Mouse (Mus musculus) MEL (cell line): ENCODE measurements around the gene Mycn. TPM values are rescaled to one million over a fixed set of nuclear protein-coding genes. Genes with fewer than 3 reads are reported as not detected.

Experiments
- DNase-seq: peaks from one replicate; pipeline ENCODE4 v3.0.0; 2011; ENCODE audit warnings: low read depth, low spot score
- H3K27ac ChIP-seq: 2 replicates; pipeline ENCODE4 v1.5.1; 2012; ENCODE audit warnings: low read depth, mild to moderate bottlenecking, control low read depth, low read length, moderate library complexity; ENCODE audit not compliant: control insufficient read depth
- H3K27me3 ChIP-seq, 2 experiments: fragments of 150-350 bp in 1 of 2; sonication (generic) in 1 of 2; 2 replicates each; pipeline ENCODE4 v1.6.1; 2012; ENCODE audit warnings: low read length in 2 of 2, mild to moderate bottlenecking in 2 of 2, improper control_type of control experiment in 1 of 2, moderate library complexity in 1 of 2; ENCODE audit not compliant: insufficient read depth in 2 of 2, control insufficient read depth in 1 of 2
- H3K36me3 ChIP-seq, 2 experiments: 2 replicates each; pipeline ENCODE4 v1.6.1; 2012 to 2014; ENCODE audit warnings: low read length in 2 of 2, improper control_type of control experiment in 1 of 2, inconsistent platforms in 1 of 2, mild to moderate bottlenecking in 1 of 2; ENCODE audit not compliant: insufficient read depth in 2 of 2, control insufficient read depth in 1 of 2
- H3K4me1 ChIP-seq, 2 experiments: fragments of 150-350 bp in 1 of 2; sonication (generic) in 1 of 2; 2 replicates each; pipeline ENCODE4 v1.6.1; 2012; ENCODE audit warnings: low read length in 2 of 2, improper control_type of control experiment in 1 of 2, mild to moderate bottlenecking in 1 of 2; ENCODE audit not compliant: insufficient read depth in 2 of 2, control insufficient read depth in 1 of 2
- H3K4me3 ChIP-seq, 2 experiments: fragments of 150-350 bp in 1 of 2; sonication (generic) in 1 of 2; 2 replicates each; pipeline ENCODE4 v1.5.1; 2012; ENCODE audit warnings: low read depth in 2 of 2, low read length in 2 of 2, mild to moderate bottlenecking in 2 of 2, moderate library complexity in 2 of 2, control low read depth in 1 of 2, improper control_type of control experiment in 1 of 2; ENCODE audit not compliant: control insufficient read depth in 1 of 2, insufficient read depth in 1 of 2
- H3K79me2 ChIP-seq: 2 replicates; pipeline ENCODE4 v1.6.1; 2012; ENCODE audit warnings: mild to moderate bottlenecking, low read length, moderate library complexity; ENCODE audit not compliant: control insufficient read depth, poor library complexity, insufficient read depth
- H3K9ac ChIP-seq: 2 replicates; pipeline ENCODE4 v1.6.1; 2012; ENCODE audit warnings: low read depth, mild to moderate bottlenecking, control low read depth, low read length, moderate library complexity; ENCODE audit not compliant: control insufficient read depth, poor library complexity, severe bottlenecking
- H3K9me3 ChIP-seq: fragments of 150-350 bp; sonication (generic); replicated peaks from 2 replicates; pipeline ENCODE4 v1.6.1; 2012; ENCODE audit warnings: mild to moderate bottlenecking, low read length, improper control_type of control experiment, moderate library complexity; ENCODE audit not compliant: insufficient read depth
- CHD2 ChIP-seq: IDR thresholded peaks from 2 replicates; pipeline ENCODE4 v1.6.1; 2011; ENCODE audit warnings: low read length, improper control_type of control experiment
- E2F4 ChIP-seq: IDR thresholded peaks from 2 replicates; pipeline ENCODE4 v1.6.1; 2011; ENCODE audit warnings: low read depth, low read length, improper control_type of control experiment, borderline replicate concordance
- GATA1 ChIP-seq: IDR thresholded peaks from 2 replicates; pipeline ENCODE4 v1.6.1; 2011; ENCODE audit warnings: low read depth, low read length, improper control_type of control experiment
- JUND ChIP-seq: IDR thresholded peaks from 2 replicates; pipeline ENCODE4 v1.6.1; 2011; ENCODE audit warnings: low read depth, mild to moderate bottlenecking, improper control_type of control experiment, low read length
- KAT2A ChIP-seq: conservative IDR thresholded peaks from 2 replicates; pipeline ENCODE4 v1.6.1; 2012; ENCODE audit warnings: low read depth, low read length, improper control_type of control experiment, inconsistent platforms
- MAFK ChIP-seq: IDR thresholded peaks from 2 replicates; pipeline ENCODE4 v1.6.1; 2011; ENCODE audit warnings: low read depth, mild to moderate bottlenecking, low read length, improper control_type of control experiment, borderline replicate concordance
- MAX ChIP-seq: IDR thresholded peaks from 2 replicates; pipeline ENCODE4 v1.6.1; 2011; ENCODE audit warnings: low read length, improper control_type of control experiment
- MAZ ChIP-seq: IDR thresholded peaks from 2 replicates; pipeline ENCODE4 v1.6.1; 2012; ENCODE audit warnings: low read depth, mild to moderate bottlenecking, inconsistent platforms, low read length, improper control_type of control experiment
- MXI1 ChIP-seq: IDR thresholded peaks from 2 replicates; pipeline ENCODE4 v1.6.1; 2011; ENCODE audit warnings: mild to moderate bottlenecking, low read depth, low read length, improper control_type of control experiment
- MYC ChIP-seq: IDR thresholded peaks from 2 replicates; pipeline ENCODE4 v1.6.1; 2011; ENCODE audit warnings: low read depth, mild to moderate bottlenecking, low read length, improper control_type of control experiment, moderate library complexity
- NRF1 ChIP-seq: IDR thresholded peaks from 2 replicates; pipeline ENCODE4 v1.6.1; 2014; ENCODE audit warnings: low read depth, mild to moderate bottlenecking, inconsistent platforms, low read length, improper control_type of control experiment, moderate library complexity; ENCODE audit not compliant: poor library complexity, insufficient read depth, severe bottlenecking
- POLR2A ChIP-seq, 2 experiments: IDR thresholded peaks; 2 replicates each; pipeline ENCODE4 v1.6.1; 2011 to 2012; ENCODE audit warnings: low read length in 2 of 2, mild to moderate bottlenecking in 2 of 2, control low read depth in 1 of 2, improper control_type of control experiment in 1 of 2, low read depth in 1 of 2, moderate library complexity in 1 of 2; ENCODE audit not compliant: control insufficient read depth in 1 of 2, insufficient read depth in 1 of 2, poor library complexity in 1 of 2
- POLR2AphosphoS2 ChIP-seq: IDR thresholded peaks from 2 replicates; pipeline ENCODE4 v1.6.1; 2011; ENCODE audit warnings: low read length, improper control_type of control experiment
- POLR2AphosphoS5 ChIP-seq: IDR thresholded peaks from 2 replicates; pipeline ENCODE4 v1.6.1; 2012; ENCODE audit warnings: low read depth, borderline replicate concordance, mild to moderate bottlenecking, inconsistent platforms, low read length, moderate library complexity, mixed read lengths
- SIN3A ChIP-seq: IDR thresholded peaks from 2 replicates; pipeline ENCODE4 v1.6.1; 2012; ENCODE audit warnings: low read length, improper control_type of control experiment, inconsistent platforms
- SMC3 ChIP-seq: IDR thresholded peaks from 2 replicates; pipeline ENCODE4 v1.6.1; 2011; ENCODE audit warnings: low read depth, low read length, improper control_type of control experiment
- TAL1 ChIP-seq: IDR thresholded peaks from 2 replicates; pipeline ENCODE4 v1.6.1; 2012; ENCODE audit warnings: mild to moderate bottlenecking, inconsistent platforms, low read length, moderate library complexity, mixed read lengths
- TCF12 ChIP-seq: IDR thresholded peaks from 2 replicates; pipeline ENCODE4 v1.6.1; 2014; ENCODE audit warnings: low read depth, mild to moderate bottlenecking, inconsistent platforms, low read length, improper control_type of control experiment, moderate library complexity
- UBTF ChIP-seq: IDR thresholded peaks from 2 replicates; pipeline ENCODE4 v1.6.1; 2012; ENCODE audit warnings: low read depth, mild to moderate bottlenecking, inconsistent platforms, low read length, improper control_type of control experiment, moderate library complexity, borderline replicate concordance; ENCODE audit not compliant: insufficient read depth
- USF1 ChIP-seq: IDR thresholded peaks from 2 replicates; pipeline ENCODE4 v1.6.1; 2014; ENCODE audit warnings: low read depth, mild to moderate bottlenecking, inconsistent platforms, low read length, improper control_type of control experiment, moderate library complexity
- ZC3H11A ChIP-seq: IDR thresholded peaks from 2 replicates; pipeline ENCODE4 v1.6.1; 2012; ENCODE audit warnings: low read depth, mild to moderate bottlenecking, inconsistent platforms, low read length, improper control_type of control experiment
- ZKSCAN1 ChIP-seq: IDR thresholded peaks from 2 replicates; pipeline ENCODE4 v1.6.1; 2012; ENCODE audit warnings: low read depth, mild to moderate bottlenecking, inconsistent platforms, low read length, improper control_type of control experiment, moderate library complexity
- polyA plus RNA-seq, 2 experiments: library from polyadenylated mRNA; stranded (reverse) in 1 of 2; unstranded in 1 of 2; fragments of >175 nt in 1 of 2; fragments of >200 nt in 1 of 2; gene quantifications; 2 replicates each; pipeline versions ENCODE4 v1.2.1 to v1.2.4; 2012; ENCODE audit warnings: low replicate concordance in 2 of 2, low read depth in 1 of 2; ENCODE audit not compliant: insufficient read length in 2 of 2, insufficient read depth in 1 of 2, missing spikeins in 1 of 2
- total RNA-seq: library from RNA; depleted of rRNA; stranded (reverse); fragments of 300-350 nt; gene quantifications from 2 replicates; pipeline ENCODE4 v1.2.3, GENCODE M21; 2012

Mycn gene
- total and polyA plus RNA-seq, 3 experiments, result not detected

- no peaks in the 10 kb centered on the region for H3K36me3 ChIP-seq
- H3K27ac ChIP-seq, result no peak overlapping the region
- no peaks in the 10 kb centered on the region for H3K9me3 ChIP-seq
- no peak for DNase-seq
- H3K27me3 ChIP-seq, result no peaks in the 10 kb centered on the region
- H3K4me1 ChIP-seq, result no peaks in the 10 kb centered on the region
- H3K4me3 ChIP-seq, result no peak overlapping the region
- no peak for TF ChIP-seq MAZ
- no peak for TF ChIP-seq SIN3A
- TF ChIP-seq ZKSCAN1, result no peak
- TF ChIP-seq GATA1, result no peak
- TF ChIP-seq POLR2AphosphoS5, result no peak
- no peak for TF ChIP-seq NRF1
- TF ChIP-seq CHD2, result no peak
- TF ChIP-seq JUND, result no peak
- no peak for TF ChIP-seq KAT2A
- no peak for TF ChIP-seq E2F4
- TF ChIP-seq UBTF, result no peak
- TF ChIP-seq SMC3, result no peak
- no peak for TF ChIP-seq TCF12
- no peak for TF ChIP-seq POLR2AphosphoS2
- no peak for TF ChIP-seq USF1
- TF ChIP-seq, all 39 proteins: peak for 0
- no peaks in the 10 kb centered on the region for H3K79me2 ChIP-seq
- no peak overlapping the region for H3K9ac ChIP-seq
Measured at GRCm38 (mm10) chr12:12937088-12937487, 4.6 kb downstream of the Mycn start.

- no peak for TF ChIP-seq TCF12
- TF ChIP-seq MYC, result no peak
- no peak for TF ChIP-seq ZC3H11A
- TF ChIP-seq NRF1, result no peak
- no peak for TF ChIP-seq POLR2AphosphoS2
- no peak for TF ChIP-seq POLR2A (IDR thresholded peaks at IDR 0.05; ENCODE audit: control insufficient read depth in 1 of 2, insufficient read depth in 1 of 2, low read depth in 1 of 2, low read length in 2 of 2, poor library complexity in 1 of 2)
- TF ChIP-seq ZKSCAN1, result no peak
- no peak for TF ChIP-seq POLR2AphosphoS5
- no peak for TF ChIP-seq USF1
- TF ChIP-seq CHD2, result no peak
- TF ChIP-seq MXI1, result no peak
- no peak for TF ChIP-seq UBTF
- TF ChIP-seq MAX, result no peak
- no peak for TF ChIP-seq GATA1
- TF ChIP-seq TAL1, result no peak
- TF ChIP-seq KAT2A, result no peak
- TF ChIP-seq MAFK, result no peak
- TF ChIP-seq JUND, result no peak
- no peak for TF ChIP-seq SMC3
- Histone ChIP-seq H3K27ac (no peak overlapping the region), H3K27me3 (no peaks in the 10 kb centered on the region), H3K9ac (no peak overlapping the region), H3K4me3 (no peak overlapping the region), H3K4me1 (no peaks in the 10 kb centered on the region), H3K79me2 (no peaks in the 10 kb centered on the region), H3K36me3 (no peaks in the 10 kb centered on the region), H3K9me3 (no peaks in the 10 kb centered on the region)
- DNase-seq, result no peak
Measured at GRCm38 (mm10) chr12:12932238-12932637, 9.5 kb downstream of the Mycn start.
